Mouse (Mus musculus) heart, postnatal 0 days (tissue): ENCODE results near the gene Atxn2l.

Experiments used
- CTCF ChIP-seq: IDR thresholded peaks from 2 replicates; pipeline ENCODE4 v1.5.1; 2016; ENCODE audit warnings: antibody characterized with exemption, control low read depth, low read depth
- EP300 ChIP-seq: IDR thresholded peaks from 2 replicates; pipeline ENCODE4 v1.6.1; 2016; ENCODE audit warnings: antibody characterized with exemption, low read depth

DNA sequence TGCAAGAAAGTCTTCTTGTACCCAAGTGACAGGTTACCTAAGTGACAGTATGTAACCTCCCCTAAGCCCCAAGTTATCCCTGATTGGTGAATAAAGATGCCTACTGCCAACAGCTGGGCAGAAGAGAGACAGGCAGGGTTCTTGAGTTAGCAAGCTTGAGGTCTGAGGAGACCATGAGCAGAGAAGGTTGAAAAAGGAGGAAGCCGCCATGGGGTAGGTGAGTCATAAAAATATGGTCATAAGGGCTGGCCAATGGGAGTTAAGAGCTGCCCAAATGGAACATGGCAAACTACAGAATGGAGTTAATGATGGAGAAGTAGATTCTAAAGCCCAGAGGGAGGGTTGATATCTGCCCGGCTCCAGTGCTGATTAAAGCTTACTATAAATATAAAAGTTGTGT, 42.4 kb upstream of the Atxn2l start:
- TF ChIP-seq CTCF = no peak
- TF ChIP-seq EP300 = no peak
